Mouse (Mus musculus) lung, adult 2 months (tissue): ENCODE data around the gene Slc39a3. TPM values are rescaled to one million over a fixed set of nuclear protein-coding genes. Genes with fewer than 3 reads are reported as not detected.
A peak's percentile ranks its signal among the peaks of the same experiment; 100 is the strongest.
"Not testable (repeated sequence)": the region's sequence is repeated elsewhere in the genome, so short reads cannot be mapped to it uniquely, and the experiment has no call there.

Source experiments
- DNase-seq: peaks from one replicate; pipeline ENCODE4 v3.0.0; 2022
- H3K4me1 ChIP-seq: fragments of 200-500 bp; 2 replicates; pipeline ENCODE4 v1.6.1; 2011; ENCODE audit warnings: low read length; ENCODE audit not compliant: control insufficient read depth, insufficient read depth
- H3K4me3 ChIP-seq: fragments of 200-500 bp; replicated peaks from 2 replicates; pipeline ENCODE3; 2011; ENCODE audit warnings: low read depth, mild to moderate bottlenecking, control low read depth, low read length; ENCODE audit errors: extremely low read depth
- CTCF ChIP-seq: fragments of 200-500 bp; IDR thresholded peaks from 2 replicates; pipeline ENCODE4 v1.5.1; 2011; ENCODE audit warnings: mild to moderate bottlenecking, low read length, control low read depth; ENCODE audit not compliant: insufficient read depth
- POLR2A ChIP-seq: fragments of 200-500 bp; IDR thresholded peaks from 2 replicates; pipeline ENCODE4 v1.6.1; 2011; ENCODE audit warnings: low read depth, mild to moderate bottlenecking, control low read depth, low read length, borderline replicate concordance; ENCODE audit errors: extremely low read depth
- WGBS: fragments of 180-500 bp; shearing (Covaris S2); methylation state at CpG from one replicate; pipeline ENCODE4 v1.1.7; 2018; 5-methylcytosine and 5-hydroxymethylcytosine counted together
- polyA plus RNA-seq: library from polyadenylated mRNA; depleted of rRNA; stranded (reverse); fragments of >200 nt; gene quantifications from 2 replicates; pipeline ENCODE4 v1.2.3, GENCODE M21; 2012

The Slc39a3 gene
- polyA plus RNA-seq, 1 experiment, result 44.2 TPM

DNA sequence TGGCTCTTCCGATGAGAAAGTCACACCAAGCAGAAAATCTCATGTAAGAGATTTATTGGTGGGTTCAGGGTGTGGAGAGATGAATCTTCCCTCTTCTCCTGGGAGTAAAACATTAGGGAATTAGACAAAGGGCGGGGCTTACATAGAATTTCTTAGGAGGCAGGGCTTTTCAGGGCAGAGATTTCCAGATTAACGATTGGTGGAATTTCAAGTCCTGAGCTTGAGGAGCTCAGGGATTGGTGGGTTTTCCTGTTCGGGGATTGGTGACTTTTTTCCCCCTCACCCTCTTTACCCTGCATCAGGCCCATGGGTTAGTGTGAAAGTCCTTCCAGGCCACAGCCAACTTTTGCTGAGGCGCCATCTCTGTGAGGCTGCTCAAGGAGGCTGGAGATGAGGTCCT lies 31.5 kb upstream of the Slc39a3 start:
- TF ChIP-seq CTCF (no peak), POLR2A (no peak)
- DNase-seq, result no peak
- WGBS, result 73% methylated on average over 5 of the region's 5 CpGs
- Histone ChIP-seq H3K4me3 (no peak overlapping the region), H3K4me1 (peaks cover 4% of the 10 kb centered on the region)

DNA sequence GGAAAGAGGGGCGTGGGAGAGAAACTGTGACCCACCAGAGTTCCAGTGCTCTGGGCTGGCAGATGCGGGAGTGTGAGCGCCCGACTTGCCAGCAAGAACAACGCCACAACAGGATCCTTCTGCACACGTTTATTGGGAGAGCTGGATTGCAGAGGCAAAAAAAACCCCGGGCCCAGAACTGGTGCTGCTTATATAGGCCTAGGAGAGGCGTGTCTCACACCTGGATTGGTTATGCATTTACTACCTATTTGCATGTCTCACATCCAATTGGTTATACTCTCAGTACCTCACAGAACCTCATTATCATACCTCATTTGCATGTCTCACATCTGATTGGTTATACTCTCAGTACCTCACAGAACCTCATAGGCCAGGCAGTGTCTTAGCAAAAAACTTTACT lies 27.3 kb upstream of the Slc39a3 start:
- DNase-seq, H3K4me1 ChIP-seq, H3K4me3 ChIP-seq: not testable (repeated sequence)
- 88% methylated on average over 8 of the region's 8 CpGs for WGBS

GRCm38 (mm10) chr10:81062710-81063109 lies 25.5 kb upstream of the Slc39a3 start:
- 35% methylated on average over 4 of the region's 4 CpGs for WGBS

GRCm38 (mm10) chr10:81059603-81060543 lies 22.6 kb upstream of the Slc39a3 start, which contains the start of gene Sgta:
Gene Sgta (minus strand): TSS chr10:81060181.
- WGBS, result under 1% methylated on average over 48 of the region's 48 CpGs
- peak within 1 kb of the TSS; percentile 95 for H3K4me3 ChIP-seq
- H3K4me1 ChIP-seq, result peaks cover 15% of the 10 kb centered on the region
- peak; percentile 98 for DNase-seq
- TF ChIP-seq POLR2A (peak; percentile 76), CTCF (no peak)

More at GRCm38 (mm10) chr10:81062710-81063109, 25.5 kb upstream of the Slc39a3 start:
- no peak overlapping the region for H3K4me3 ChIP-seq
- TF ChIP-seq CTCF (no peak), POLR2A (no peak)
- no peak for DNase-seq
- peaks cover 11% of the 10 kb centered on the region for H3K4me1 ChIP-seq

- Histone ChIP-seq H3K4me1 (peaks cover 15% of the 10 kb centered on the region), H3K4me3 (no peak overlapping the region)
- no peak for TF ChIP-seq POLR2A
- DNase-seq, result no peak
- 53% methylated on average over 6 of the region's 6 CpGs for WGBS
Measured at GRCm38 (mm10) chr10:81058896-81059295, 21.7 kb upstream of the Slc39a3 start.

DNA sequence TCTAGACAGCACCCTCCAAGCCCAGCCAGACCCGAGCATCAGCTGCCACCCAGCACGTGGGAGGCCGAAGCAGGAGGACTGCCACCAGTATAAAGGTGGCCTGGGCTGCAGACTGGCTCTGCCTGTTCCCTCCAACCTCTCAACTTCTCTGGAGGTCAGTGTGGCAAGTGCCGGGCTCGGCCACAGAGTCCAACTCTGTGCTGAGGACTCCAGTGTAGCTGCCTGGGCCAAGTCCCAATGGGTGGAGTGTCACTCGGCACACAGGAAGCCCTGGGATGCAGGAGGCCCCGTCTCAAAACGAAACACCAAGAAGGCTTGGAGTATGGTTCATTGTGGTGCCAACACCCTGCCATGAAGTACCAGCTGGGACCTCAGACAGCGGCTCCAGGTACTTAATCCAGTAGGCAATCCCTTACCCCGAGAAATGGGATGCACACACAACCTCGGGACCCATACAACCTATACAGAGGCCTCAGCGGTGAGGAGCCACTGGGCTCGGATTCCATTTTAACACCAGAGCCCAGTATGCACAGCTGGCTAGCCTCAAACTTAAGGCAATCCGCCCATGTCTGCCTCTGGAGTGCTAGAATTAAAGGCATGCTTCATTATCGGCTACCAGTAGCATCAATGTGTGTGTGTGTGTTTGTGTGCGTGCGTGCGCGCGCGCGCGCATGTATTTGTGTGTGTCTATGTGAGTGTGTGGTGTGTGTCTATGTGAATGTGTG lies 20.3 kb upstream of the Slc39a3 start:
- peaks cover 13% of the 10 kb centered on the region for H3K4me1 ChIP-seq
- WGBS, result 77% methylated on average over 23 of the region's 23 CpGs
- no peak overlapping the region for H3K4me3 ChIP-seq
- TF ChIP-seq POLR2A (no peak), CTCF (no peak)
- no peak for DNase-seq

- H3K4me3 ChIP-seq, DNase-seq: not testable (repeated sequence)
- WGBS, result 74% methylated on average over 11 of the region's 11 CpGs
- H3K4me1 ChIP-seq, result peaks cover 10% of the 10 kb centered on the region
Measured at GRCm38 (mm10) chr10:81055802-81056340, 18.6 kb upstream of the Slc39a3 start.

DNA sequence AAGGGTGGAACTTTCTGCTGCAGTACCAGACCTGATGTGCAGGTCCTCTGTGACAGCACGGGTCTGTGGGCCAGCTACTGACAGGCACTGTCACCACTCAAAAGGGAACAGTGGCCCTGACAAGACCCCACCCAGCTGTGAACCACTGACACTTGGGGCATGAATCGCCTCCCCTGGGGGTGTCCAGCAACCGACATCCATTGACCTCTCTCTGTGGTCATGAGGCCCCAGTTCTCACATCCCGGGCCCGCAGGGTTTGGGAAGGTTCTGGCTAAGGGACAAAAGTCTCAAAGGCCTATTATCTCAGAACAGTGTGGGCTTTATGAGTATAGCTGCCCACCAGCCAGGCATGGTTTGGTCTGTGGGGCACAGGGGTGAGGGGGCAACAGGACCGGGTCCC lies 17.9 kb upstream of the Slc39a3 start:
- DNase-seq, result no peak
- 85% methylated on average over 6 of the region's 6 CpGs for WGBS
- Histone ChIP-seq H3K4me3 (no peak overlapping the region), H3K4me1 (peaks cover 10% of the 10 kb centered on the region)
- TF ChIP-seq POLR2A, result no peak
- TF ChIP-seq CTCF, result no peak

- no peak overlapping the region for H3K4me3 ChIP-seq
- no peak for TF ChIP-seq POLR2A
- no peak for TF ChIP-seq CTCF
- 81% methylated on average over 5 of the region's 5 CpGs for WGBS
- no peak for DNase-seq
- peaks cover 4% of the 10 kb centered on the region for H3K4me1 ChIP-seq
Measured at GRCm38 (mm10) chr10:81052577-81052976, 15.4 kb upstream of the Slc39a3 start.
